In the genomic region with DNA sequence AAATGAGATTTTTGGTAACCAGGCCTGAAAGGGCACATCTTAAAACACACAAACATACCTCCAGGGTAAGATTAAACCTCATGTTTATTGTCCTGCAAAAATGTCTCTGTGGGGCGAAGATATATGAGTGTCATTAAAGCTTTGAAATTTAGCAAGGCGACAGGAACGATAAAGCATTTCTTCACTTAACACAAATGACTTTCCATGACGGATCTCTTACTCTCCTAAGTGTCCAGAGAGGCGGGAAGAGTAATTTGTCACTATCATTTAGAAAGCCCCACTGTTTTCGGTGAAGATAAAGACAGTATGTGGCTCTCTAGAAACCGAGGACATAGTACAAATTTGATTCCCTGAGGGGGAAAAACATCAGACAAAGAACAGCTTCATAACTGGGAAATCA, we compare ENCODE assay signal across 25 mouse cellular contexts. TPM values are rescaled to one million over a fixed set of nuclear protein-coding genes. Genes with fewer than 3 reads are reported as not detected.
DNase-seq lines count a peak whose midpoint lies in the region; ATAC-seq and TF ChIP-seq lines count a peak whose summit lies in the region.
"Had no signal": no experiment of that assay in that cellular context is flagged by ENCODE, and none has a peak within 500 bp of the region (broad histone marks: within the 10 kb centered on the region; RNA-seq: fewer than 3 reads in every experiment).

No protein-coding gene starts in this region.

- no peaks in the 10 kb centered on the region for H3K27me3 ChIP-seq in hindbrain, embryonic 13.5 days
- no peaks in the 10 kb centered on the region for H3K27me3 ChIP-seq in hindbrain, postnatal 0 days (ENCODE audit: insufficient read depth, low read length)
- no peaks in the 10 kb centered on the region for H3K27me3 ChIP-seq in neural tube, embryonic 14.5 days (ENCODE audit: control insufficient read depth, insufficient read depth, low read length)
- H3K27me3 ChIP-seq: forebrain, embryonic 13.5 days; heart, embryonic 15.5 days; liver, embryonic 12.5 days; midbrain, embryonic 12.5 days had no signal

- WGBS in hindbrain, embryonic 13.5 days: 33% methylated on average over 7 of the region's 7 CpGs
- WGBS in hindbrain, postnatal 0 days: 51% methylated on average over 7 of the region's 7 CpGs
- WGBS in neural tube, embryonic 14.5 days: 14% methylated on average over 7 of the region's 7 CpGs

- H3K9ac ChIP-seq in hindbrain, embryonic 13.5 days: no peak overlapping the region
- H3K9ac ChIP-seq in hindbrain, postnatal 0 days (replicated peaks; ENCODE audit: low read length): no peak overlapping the region
- no peak overlapping the region for H3K9ac ChIP-seq in neural tube, embryonic 14.5 days (replicated peaks; ENCODE audit: low read depth, low read length)
- H3K9ac ChIP-seq: forebrain, embryonic 13.5 days; heart, embryonic 15.5 days; liver, embryonic 12.5 days; liver, postnatal 0 days; midbrain, embryonic 12.5 days had no signal

- H3K4me2 ChIP-seq in hindbrain, embryonic 13.5 days: peak overlapping the region; percentile 26
- no peak overlapping the region for H3K4me2 ChIP-seq in hindbrain, postnatal 0 days (ENCODE audit: low read depth, low read length)
- no peak overlapping the region for H3K4me2 ChIP-seq in neural tube, embryonic 14.5 days (ENCODE audit: low read depth, low read length)
- H3K4me2 ChIP-seq: forebrain, embryonic 13.5 days; heart, embryonic 15.5 days; liver, embryonic 12.5 days; midbrain, embryonic 12.5 days had no signal

- no peaks in the 10 kb centered on the region for H3K9me3 ChIP-seq in hindbrain, embryonic 13.5 days
- H3K9me3 ChIP-seq in hindbrain, postnatal 0 days (ENCODE audit: low read length): no peaks in the 10 kb centered on the region
- no peaks in the 10 kb centered on the region for H3K9me3 ChIP-seq in neural tube, embryonic 14.5 days (ENCODE audit: control insufficient read depth, low read length)
- H3K9me3 ChIP-seq: forebrain, embryonic 13.5 days; heart, embryonic 10.5 days; heart, embryonic 15.5 days; liver, embryonic 12.5 days; midbrain, embryonic 12.5 days had no signal

- H3K4me1 ChIP-seq in hindbrain, embryonic 13.5 days (replicated peaks): peaks cover 38% of the 10 kb centered on the region
- 0 out of 2 replicates have a peak, but pooled peaks cover 3% of the 10 kb centered on the region for H3K4me1 ChIP-seq in hindbrain, postnatal 0 days (ENCODE audit: insufficient read depth, low read length)
- peaks cover 33% of the 10 kb centered on the region for H3K4me1 ChIP-seq in neural tube, embryonic 14.5 days (ENCODE audit: control insufficient read depth, insufficient read depth, low read length)

- peaks cover 5% of the 10 kb centered on the region for H3K36me3 ChIP-seq in hindbrain, embryonic 13.5 days
- H3K36me3 ChIP-seq in hindbrain, postnatal 0 days (ENCODE audit: insufficient read depth, low read length): no peaks in the 10 kb centered on the region
- H3K36me3 ChIP-seq in neural tube, embryonic 14.5 days (ENCODE audit: control insufficient read depth, insufficient read depth, low read length): no peaks in the 10 kb centered on the region
- H3K36me3 ChIP-seq: G1E; heart, embryonic 15.5 days; liver, embryonic 12.5 days had no signal

- peak overlapping the region; percentile 76; the same call in 1 of the 2 replicates for H3K27ac ChIP-seq in hindbrain, embryonic 13.5 days
- no peak overlapping the region for H3K27ac ChIP-seq in hindbrain, postnatal 0 days
- H3K27ac ChIP-seq in layer of hippocampus, adult 2 months: peak overlapping the region; percentile 25; the same call in 1 of the 2 replicates
- H3K27ac ChIP-seq in neural tube, embryonic 14.5 days (ENCODE audit: low read depth, low read length): no peak overlapping the region; the same call in 1 of the 2 replicates
- H3K27ac ChIP-seq: forebrain, embryonic 13.5 days; heart, embryonic 10.5 days; heart, embryonic 15.5 days; liver, embryonic 12.5 days; midbrain, embryonic 12.5 days had no signal

- TF ChIP-seq CTCF in hindbrain, postnatal 0 days (IDR thresholded peaks at IDR 0.05; ENCODE audit: low read depth): no peak
- no peak for TF ChIP-seq CTCF in layer of hippocampus, adult 2 months (conservative IDR thresholded peaks at IDR 0.05)

- peak; percentile 46 for DNase-seq in embryo, embryonic 10.5 days (ENCODE audit: low spot score)
- DNase-seq in embryo, embryonic 9.5 days (ENCODE audit: extremely low spot score): no peak
- DNase-seq in hindbrain, postnatal 0 days (ENCODE audit: low spot score): no peak
- no peak for DNase-seq in layer of hippocampus, adult 2 months (ENCODE audit: low spot score in 2 of 2)
- no peak for DNase-seq in layer of hippocampus, adult 11-12 months (ENCODE audit: low spot score)
- DNase-seq: adrenal gland, adult 8-10 months; cerebellum, adult 8-10 months; gastrocnemius, postnatal 14 days; heart, postnatal 36 days; kidney, postnatal 36 days; layer of hippocampus, postnatal 36 days; left cerebral cortex, postnatal 4 days; liver, postnatal 0 days; lung, postnatal 36 days; thymus, postnatal 4 days had no signal

- no peak overlapping the region for H3K4me3 ChIP-seq in hindbrain, embryonic 13.5 days
- no peak overlapping the region for H3K4me3 ChIP-seq in hindbrain, postnatal 0 days (ENCODE audit: low read length)
- no peak overlapping the region for H3K4me3 ChIP-seq in layer of hippocampus, adult 2 months
- H3K4me3 ChIP-seq in neural tube, embryonic 14.5 days (ENCODE audit: low read depth, low read length): no peak overlapping the region
- H3K4me3 ChIP-seq: forebrain, embryonic 13.5 days; heart, embryonic 10.5 days; heart, embryonic 15.5 days; liver, embryonic 12.5 days; midbrain, embryonic 12.5 days; myocyte had no signal

- 0 out of 2 replicates have a peak, but pooled peaks have one; percentile 33 for ATAC-seq in hindbrain, embryonic 13.5 days (ENCODE audit: low FRiP score)
- ATAC-seq in hindbrain, postnatal 0 days: no peak
- ATAC-seq in neural tube, embryonic 14.5 days (ENCODE audit: low read depth): peak; percentile 36; the same call in 1 of the 2 replicates
- ATAC-seq: forebrain, embryonic 13.5 days; intestine, postnatal 0 days; liver, embryonic 12.5 days; liver, postnatal 0 days had no signal

RNA-seq across cellular contexts. Expression of gene App, which starts 8.4 kb away (rescaled TPM):
- 338 and 343 TPM in 2 replicates for polyA plus RNA-seq in hindbrain, embryonic 13.5 days (2015; fragmentation: Nextera tagmentation; extraction: Ambion mirVana)
- total RNA-seq in hindbrain, postnatal 0 days (2014; rRNA removed): 526 and 585 TPM in 2 replicates
- polyA plus RNA-seq in hindbrain, postnatal 0 days (2015; fragmentation: Nextera tagmentation; extraction: Ambion mirVana): 487 and 498 TPM in 2 replicates
- 1,000 to 10,000 TPM; 1,175 to 1,228 TPM for total RNA-seq in layer of hippocampus, adult 2 months (2021)
- polyA plus RNA-seq in neural tube, embryonic 14.5 days (2014; fragmentation: Nextera tagmentation; extraction: Ambion mirVana): 455 and 516 TPM in 2 replicates
- polyA plus RNA-seq: G1E had no signal

Comparison
In these comparisons a context has a peak if more than half of its experiments do, and no peak if none do; other contexts are left out.
1. H3K27ac ChIP-seq: peak in hindbrain, embryonic 13.5 days (single experiment) and layer of hippocampus, adult 2 months (single experiment); none in hindbrain, postnatal 0 days (single experiment) and neural tube, embryonic 14.5 days (single experiment).